Mouse (Mus musculus): ENCODE data around the gene C1rb. TPM values are rescaled to one million over a fixed set of nuclear protein-coding genes. Genes with fewer than 3 reads are reported as not detected.

Gene C1rb
- total and polyA plus RNA-seq, 3 experiments, result 0.03 TPM; not detected in 2

GRCm38 (mm10) chr6:124586266-124586665, 16.2 kb downstream of the C1rb start:
- H3K4me3 ChIP-seq (ENCODE audit: control insufficient read depth in 1 of 2, insufficient read depth in 1 of 2, low read depth in 2 of 2, low read length in 2 of 2), result no peak overlapping the region

GRCm38 (mm10) chr6:124588771-124589170, 18.7 kb downstream of the C1rb start:
- no peak overlapping the region for H3K4me3 ChIP-seq (ENCODE audit: control insufficient read depth in 1 of 2, insufficient read depth in 1 of 2, low read depth in 2 of 2, low read length in 2 of 2)
- no peaks in the 10 kb centered on the region for H3K4me1 ChIP-seq (ENCODE audit: control insufficient read depth in 1 of 2, insufficient read depth in 2 of 2, low read length in 2 of 2)
- H3K9me3 ChIP-seq (replicated peaks; ENCODE audit: insufficient read depth, low read length), result no peaks in the 10 kb centered on the region
- no peaks in the 10 kb centered on the region for H3K36me3 ChIP-seq (ENCODE audit: control insufficient read depth in 1 of 2, insufficient read depth in 2 of 2, low read length in 2 of 2)
- no peaks in the 10 kb centered on the region; a peak in 2 of 4 replicates for H3K27me3 ChIP-seq (ENCODE audit: control insufficient read depth in 1 of 2, insufficient read depth in 2 of 2, low read length in 2 of 2)
- H3K79me2 ChIP-seq (ENCODE audit: control insufficient read depth, insufficient read depth, low read length, poor library complexity), result no peaks in the 10 kb centered on the region
- no peak overlapping the region for H3K27ac ChIP-seq (ENCODE audit: control insufficient read depth, low read depth, low read length)
- no peak for DNase-seq (ENCODE audit: low read depth, low spot score)
- TF ChIP-seq POLR2AphosphoS2 (IDR thresholded peaks at IDR 0.05; ENCODE audit: low read length) (no peak), TAL1 (IDR thresholded peaks at IDR 0.05; ENCODE audit: low read length) (no peak), MYC (IDR thresholded peaks at IDR 0.05; ENCODE audit: low read depth, low read length) (no peak), GATA1 (IDR thresholded peaks at IDR 0.05; ENCODE audit: low read depth, low read length) (no peak), UBTF (IDR thresholded peaks at IDR 0.05; ENCODE audit: borderline replicate concordance, insufficient read depth, low read depth, low read length) (no peak), MXI1 (IDR thresholded peaks at IDR 0.05; ENCODE audit: low read depth, low read length) (no peak), RCOR1 (IDR thresholded peaks at IDR 0.05; ENCODE audit: low read depth, low read length) (no peak), CHD1 (IDR thresholded peaks at IDR 0.05; ENCODE audit: low read depth, low read length) (no peak), SIN3A (IDR thresholded peaks at IDR 0.05; ENCODE audit: low read length) (no peak), TCF12 (IDR thresholded peaks at IDR 0.05; ENCODE audit: low read depth, low read length) (no peak), ZKSCAN1 (IDR thresholded peaks at IDR 0.05; ENCODE audit: low read depth, low read length) (no peak), POLR2AphosphoS5 (IDR thresholded peaks at IDR 0.05; ENCODE audit: borderline replicate concordance, low read depth, low read length) (no peak), ETS1 (IDR thresholded peaks at IDR 0.05; ENCODE audit: low read depth, low read length) (no peak), GABPA (IDR thresholded peaks at IDR 0.05; ENCODE audit: low read depth, low read length) (no peak), BHLHE40 (IDR thresholded peaks at IDR 0.05; ENCODE audit: borderline replicate concordance, low read depth, low read length) (no peak), POLR2A (IDR thresholded peaks at IDR 0.05; ENCODE audit: control insufficient read depth in 1 of 2, insufficient read depth in 1 of 2, low read depth in 1 of 2, low read length in 2 of 2, poor library complexity in 1 of 2) (no peak), CTCF (IDR thresholded peaks at IDR 0.05 in 2 of 3, conservative IDR thresholded peaks at IDR 0.05 in 1 of 3; ENCODE audit: control insufficient read depth in 1 of 3, insufficient read depth in 1 of 3, low read depth in 2 of 3, low read length in 3 of 3, poor library complexity in 1 of 3, severe bottlenecking in 1 of 3) (no peak), SMC3 (IDR thresholded peaks at IDR 0.05; ENCODE audit: low read depth, low read length) (no peak), ZNF384 (IDR thresholded peaks at IDR 0.05; ENCODE audit: low read depth, low read length) (no peak)
- no peak overlapping the region for H3K9ac ChIP-seq (ENCODE audit: control insufficient read depth, low read depth, low read length, poor library complexity, severe bottlenecking)

More at GRCm38 (mm10) chr6:124586266-124586665, 16.2 kb downstream of the C1rb start:
- H3K36me3 ChIP-seq (ENCODE audit: control insufficient read depth in 1 of 2, insufficient read depth in 2 of 2, low read length in 2 of 2), result no peaks in the 10 kb centered on the region
- H3K79me2 ChIP-seq (ENCODE audit: control insufficient read depth, insufficient read depth, low read length, poor library complexity), result no peaks in the 10 kb centered on the region
- no peak overlapping the region for H3K27ac ChIP-seq (ENCODE audit: control insufficient read depth, low read depth, low read length)
- TF ChIP-seq CHD1 (IDR thresholded peaks at IDR 0.05; ENCODE audit: low read depth, low read length), result no peak
- H3K9me3 ChIP-seq (replicated peaks; ENCODE audit: insufficient read depth, low read length), result no peaks in the 10 kb centered on the region
- no peaks in the 10 kb centered on the region for H3K4me1 ChIP-seq (ENCODE audit: control insufficient read depth in 1 of 2, insufficient read depth in 2 of 2, low read length in 2 of 2)
- no peaks in the 10 kb centered on the region; a peak in 2 of 4 replicates for H3K27me3 ChIP-seq (ENCODE audit: control insufficient read depth in 1 of 2, insufficient read depth in 2 of 2, low read length in 2 of 2)
- H3K9ac ChIP-seq (ENCODE audit: control insufficient read depth, low read depth, low read length, poor library complexity, severe bottlenecking), result no peak overlapping the region
- DNase-seq (ENCODE audit: low read depth, low spot score), result no peak

All from MEL (cell line).